ENCODE assay signal across 9 mouse cellular contexts in the genomic region with DNA sequence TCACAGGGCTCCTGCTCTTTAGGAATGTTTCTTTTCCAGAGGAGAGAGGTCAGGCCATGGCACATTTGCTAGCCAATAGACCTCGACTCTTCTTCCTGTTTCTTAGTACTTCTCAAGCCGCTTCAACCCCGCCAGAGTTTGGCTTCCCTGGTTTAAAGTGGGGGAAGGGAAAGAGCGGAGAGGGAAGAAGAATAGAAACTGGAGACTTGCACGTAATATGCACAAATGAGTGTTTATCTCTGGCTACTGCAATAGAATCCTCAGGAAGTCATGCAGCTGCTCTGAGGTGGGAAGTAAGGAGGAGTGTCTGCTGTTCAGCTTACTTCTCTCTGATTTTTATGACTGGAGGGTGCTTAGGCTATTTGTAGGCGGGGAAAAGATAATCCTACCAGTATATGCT. TPM values are rescaled to one million over a fixed set of nuclear protein-coding genes. Genes with fewer than 3 reads are reported as not detected.
DNase-seq lines count a peak whose midpoint lies in the region; ATAC-seq and TF ChIP-seq lines count a peak whose summit lies in the region.
"Had no signal": no experiment of that assay in that cellular context is flagged by ENCODE, and none has a peak within 500 bp of the region (broad histone marks: within the 10 kb centered on the region; RNA-seq: fewer than 3 reads in every experiment).

Cysltr1 (minus strand) TSS at position 294 of the 400 bp plus-strand sequence.

- H3K27me3 ChIP-seq in hindbrain, embryonic 10.5 days (ENCODE audit: insufficient read depth, poor library complexity, severe bottlenecking) = no peaks in the 10 kb centered on the region
- H3K27me3 ChIP-seq in liver, embryonic 12.5 days (replicated peaks) = no peaks in the 10 kb centered on the region
- no peaks in the 10 kb centered on the region for H3K27me3 ChIP-seq in neural tube, embryonic 12.5 days (replicated peaks)

- no peaks in the 10 kb centered on the region for H3K9me3 ChIP-seq in hindbrain, embryonic 10.5 days
- H3K9me3 ChIP-seq in liver, embryonic 12.5 days (replicated peaks) = no peaks in the 10 kb centered on the region
- H3K9me3 ChIP-seq in neural tube, embryonic 12.5 days = no peaks in the 10 kb centered on the region

- peak within 1 kb of the TSS; percentile 22; the same call in 1 of the 2 replicates for H3K4me2 ChIP-seq in liver, embryonic 12.5 days
- 0 out of 2 replicates have a peak within 1 kb of the TSS, but pooled peaks have one; percentile 14 for H3K4me2 ChIP-seq in neural tube, embryonic 12.5 days (replicated peaks)

- H3K36me3 ChIP-seq in hindbrain, embryonic 10.5 days = no peaks in the 10 kb centered on the region
- no peaks in the 10 kb centered on the region for H3K36me3 ChIP-seq in liver, embryonic 12.5 days
- no peaks in the 10 kb centered on the region for H3K36me3 ChIP-seq in neural tube, embryonic 12.5 days

- TF ChIP-seq POLR2A in cortical plate, adult 2 months (IDR thresholded peaks at IDR 0.05; ENCODE audit: extremely low read depth, insufficient read depth, low read length) = no peak

- ATAC-seq in liver, embryonic 12.5 days = no peak
- no peak for ATAC-seq in neural tube, embryonic 12.5 days (ENCODE audit: low FRiP score, low read depth)

- 31% methylated on average over 6 of the region's 6 CpGs for WGBS in hindbrain, embryonic 10.5 days
- 12% methylated on average over 6 of the region's 6 CpGs for WGBS in liver, embryonic 12.5 days (ENCODE audit: insufficient replicate concordance)
- WGBS in neural tube, embryonic 12.5 days = 41% methylated on average over 6 of the region's 6 CpGs

- H3K4me3 ChIP-seq in cortical plate, adult 2 months (ENCODE audit: insufficient read depth, low read length) = 0 out of 2 replicates have a peak within 1 kb of the TSS, but pooled peaks have one; percentile 15
- no peak within 1 kb of the TSS for H3K4me3 ChIP-seq in hindbrain, embryonic 10.5 days
- no peak within 1 kb of the TSS for H3K4me3 ChIP-seq in liver, embryonic 12.5 days
- H3K4me3 ChIP-seq in neural tube, embryonic 12.5 days = no peak within 1 kb of the TSS

- H3K27ac ChIP-seq in cortical plate, adult 2 months (ENCODE audit: insufficient read depth, low read length) = no peak within 1 kb of the TSS
- H3K27ac ChIP-seq in hindbrain, embryonic 10.5 days = no peak within 1 kb of the TSS
- no peak within 1 kb of the TSS for H3K27ac ChIP-seq in liver, embryonic 12.5 days
- no peak within 1 kb of the TSS for H3K27ac ChIP-seq in neural tube, embryonic 12.5 days

- no peaks in the 10 kb centered on the region for H3K4me1 ChIP-seq in cortical plate, adult 2 months (ENCODE audit: control insufficient read depth, insufficient read depth, low read length)
- no peaks in the 10 kb centered on the region for H3K4me1 ChIP-seq in hindbrain, embryonic 10.5 days (replicated peaks)
- H3K4me1 ChIP-seq in liver, embryonic 12.5 days = no peaks in the 10 kb centered on the region
- H3K4me1 ChIP-seq in neural tube, embryonic 12.5 days = no peaks in the 10 kb centered on the region

- no peak for TF ChIP-seq CTCF in cortical plate, adult 2 months (IDR thresholded peaks at IDR 0.05; ENCODE audit: extremely low read depth, insufficient read depth, low read length)

- DNase-seq in gastrocnemius, adult 18-20 months (ENCODE audit: low spot score) = peak; percentile 1
- DNase-seq in gastrocnemius, adult 8-10 months (ENCODE audit: low spot score in 2 of 2) = no peak
- peak; percentile 6 for DNase-seq in hindbrain, embryonic 10.5 days (ENCODE audit: low spot score)
- no peak for DNase-seq in layer of hippocampus, adult 8-10 months (ENCODE audit: low spot score in 2 of 2)
- no peak for DNase-seq in layer of hippocampus, adult 11-12 months (ENCODE audit: low spot score)

- no peak within 1 kb of the TSS for H3K9ac ChIP-seq in liver, embryonic 12.5 days
- no peak within 1 kb of the TSS for H3K9ac ChIP-seq in neural tube, embryonic 12.5 days

RNA-seq across cellular contexts. Expression of gene Cysltr1, which starts in this region (rescaled TPM):
- under 1 TPM; 0.19 to 0.27 TPM for total RNA-seq in gastrocnemius, adult 18-20 months (2021)
- total RNA-seq in gastrocnemius, adult 8-10 months (2022) = under 1 TPM; 0.05 to 0.78 (median 0.54) TPM
- 0.77 and 0.85 TPM in 2 replicates for polyA plus RNA-seq in cortical plate, adult 2 months (2012; rRNA removed)
- 1.1 and 1.2 TPM in 2 replicates for polyA plus RNA-seq in hindbrain, embryonic 10.5 days (2016; fragmentation: Nextera tagmentation; extraction: Ambion mirVana)
- 1.4 and 1.5 TPM in 2 replicates for polyA plus RNA-seq in liver, embryonic 12.5 days (2016; fragmentation: Nextera tagmentation; extraction: Ambion mirVana)
- 0.52 and 1.1 TPM in 2 replicates for polyA plus RNA-seq in neural tube, embryonic 12.5 days (2016; fragmentation: Nextera tagmentation; extraction: Ambion mirVana)
- 1 to 10 TPM in 2 of 4 experiments, under 1 TPM in 2; 0.31 to 2.0 (median 1.1) TPM for total RNA-seq in layer of hippocampus, adult 8-10 months (2022)
- polyA plus RNA-seq: C2C12 had no signal

Comparison
In these comparisons a context has a peak if more than half of its experiments do, and no peak if none do; other contexts are left out.
1. Peak in DNase-seq in gastrocnemius, adult 18-20 months; RNA of the gene not detected or under 1 TPM.